In genomic region chr2:61136926-61137325, GRCm38 (mm10) we compare ENCODE assay signal across 18 mouse cellular contexts.
DNase-seq lines count a peak whose midpoint lies in the region; ATAC-seq and TF ChIP-seq lines count a peak whose summit lies in the region.
"Had no signal": no experiment of that assay in that cellular context is flagged by ENCODE, and none has a peak within 500 bp of the region (broad histone marks: within the 10 kb centered on the region; RNA-seq: fewer than 3 reads in every experiment).

No protein-coding gene starts in this region.

- H3K9me3 ChIP-seq in heart, embryonic 10.5 days: no peaks in the 10 kb centered on the region
- H3K9me3 ChIP-seq in MEL (replicated peaks; ENCODE audit: insufficient read depth, low read length): no peaks in the 10 kb centered on the region
- H3K9me3 ChIP-seq in liver, embryonic 12.5 days (replicated peaks): no peaks in the 10 kb centered on the region
- H3K9me3 ChIP-seq: embryonic facial prominence, embryonic 15.5 days; G1E; heart, embryonic 13.5 days; hindbrain, embryonic 15.5 days; midbrain, embryonic 12.5 days; neural tube, embryonic 12.5 days had no signal

- 6% methylated on average over 1 of the region's 1 CpGs for WGBS in heart, embryonic 10.5 days
- 7% methylated on average over 1 of the region's 1 CpGs for WGBS in liver, embryonic 12.5 days (ENCODE audit: insufficient replicate concordance)

- TF ChIP-seq EP300 in MEL (IDR thresholded peaks at IDR 0.05; ENCODE audit: low read depth in 1 of 2, low read length in 2 of 2): no peak

- no peak overlapping the region for H3K4me3 ChIP-seq in heart, embryonic 10.5 days
- H3K4me3 ChIP-seq in MEL (ENCODE audit: control insufficient read depth in 1 of 2, insufficient read depth in 1 of 2, low read depth in 2 of 2, low read length in 2 of 2): no peak overlapping the region
- H3K4me3 ChIP-seq in liver, embryonic 12.5 days: no peak overlapping the region
- H3K4me3 ChIP-seq: embryonic facial prominence, embryonic 15.5 days; heart, embryonic 13.5 days; hindbrain, embryonic 15.5 days; midbrain, embryonic 12.5 days; neural tube, embryonic 12.5 days had no signal

- H3K36me3 ChIP-seq in heart, embryonic 10.5 days: no peaks in the 10 kb centered on the region
- no peaks in the 10 kb centered on the region for H3K36me3 ChIP-seq in MEL (ENCODE audit: control insufficient read depth in 1 of 2, insufficient read depth in 2 of 2, low read length in 2 of 2)
- H3K36me3 ChIP-seq in liver, embryonic 12.5 days: no peaks in the 10 kb centered on the region
- H3K36me3 ChIP-seq: embryonic facial prominence, embryonic 15.5 days; G1E; heart, embryonic 13.5 days; hindbrain, embryonic 15.5 days; midbrain, embryonic 12.5 days; neural tube, embryonic 12.5 days had no signal

- intact Hi-C loops in heart, postnatal 10 days (cut with DNase I): loop anchor here (5.0 kb wide), 1 partner anchor 265 kb away; no protein-coding TSS in a partner anchor

- ATAC-seq in liver, embryonic 12.5 days: no peak

- TF ChIP-seq POLR2A in MEL (IDR thresholded peaks at IDR 0.05; ENCODE audit: control insufficient read depth in 1 of 2, insufficient read depth in 1 of 2, low read depth in 1 of 2, low read length in 2 of 2, poor library complexity in 1 of 2): no peak

- peaks cover 35% of the 10 kb centered on the region for H3K4me1 ChIP-seq in heart, embryonic 10.5 days
- H3K4me1 ChIP-seq in MEL (ENCODE audit: control insufficient read depth in 1 of 2, insufficient read depth in 2 of 2, low read length in 2 of 2): no peaks in the 10 kb centered on the region
- H3K4me1 ChIP-seq in liver, embryonic 12.5 days: no peaks in the 10 kb centered on the region
- H3K4me1 ChIP-seq: hindbrain, embryonic 15.5 days; midbrain, embryonic 12.5 days; neural tube, embryonic 12.5 days had no signal

- peak; percentile 12 to 15 for DNase-seq in heart, postnatal 10 days
- no peak for DNase-seq in heart, embryonic 10.5 days (ENCODE audit: low spot score)
- DNase-seq in MEL (ENCODE audit: low read depth, low spot score): no peak
- DNase-seq in adrenal gland, postnatal 36 days: peak; percentile 7 to 18
- DNase-seq in lung, postnatal 4 days: peak; percentile 25 to 50
- no peak for DNase-seq in ovary, postnatal 10 days (ENCODE audit: low spot score)
- no peak for DNase-seq in retina, embryonic 14.5 days (ENCODE audit: low spot score)
- DNase-seq: cerebellum, adult 9-11 months; kidney, postnatal 10 days; thymus, adult 18-20 months had no signal

- no peaks in the 10 kb centered on the region for H3K27me3 ChIP-seq in heart, embryonic 10.5 days (ENCODE audit: insufficient read depth, poor library complexity, severe bottlenecking)
- H3K27me3 ChIP-seq in MEL (ENCODE audit: control insufficient read depth in 1 of 2, insufficient read depth in 2 of 2, low read length in 2 of 2): no peaks in the 10 kb centered on the region
- no peaks in the 10 kb centered on the region for H3K27me3 ChIP-seq in liver, embryonic 12.5 days (replicated peaks)
- H3K27me3 ChIP-seq: embryonic facial prominence, embryonic 15.5 days; heart, embryonic 13.5 days; hindbrain, embryonic 15.5 days; midbrain, embryonic 12.5 days; neural tube, embryonic 12.5 days had no signal

- H3K27ac ChIP-seq in heart, embryonic 10.5 days: no peak overlapping the region
- H3K27ac ChIP-seq in MEL (ENCODE audit: control insufficient read depth, low read depth, low read length): no peak overlapping the region
- no peak overlapping the region for H3K27ac ChIP-seq in liver, embryonic 12.5 days
- H3K27ac ChIP-seq: embryonic facial prominence, embryonic 15.5 days; hindbrain, embryonic 15.5 days; midbrain, embryonic 12.5 days; neural tube, embryonic 12.5 days had no signal

- TF ChIP-seq RAD21 in MEL (IDR thresholded peaks at IDR 0.05; ENCODE audit: low read depth, low read length): no peak

- no peak for TF ChIP-seq CTCF in MEL (IDR thresholded peaks at IDR 0.05 in 2 of 3, conservative IDR thresholded peaks at IDR 0.05 in 1 of 3; ENCODE audit: control insufficient read depth in 1 of 3, insufficient read depth in 1 of 3, low read depth in 2 of 3, low read length in 3 of 3, poor library complexity in 1 of 3, severe bottlenecking in 1 of 3)

- H3K4me2 ChIP-seq in liver, embryonic 12.5 days: no peak overlapping the region
- H3K4me2 ChIP-seq: embryonic facial prominence, embryonic 15.5 days; heart, embryonic 13.5 days; hindbrain, embryonic 15.5 days; liver, embryonic 11.5 days; midbrain, embryonic 12.5 days; neural tube, embryonic 12.5 days had no signal

- H3K9ac ChIP-seq in MEL (ENCODE audit: control insufficient read depth, low read depth, low read length, poor library complexity, severe bottlenecking): no peak overlapping the region
- H3K9ac ChIP-seq in liver, embryonic 12.5 days: no peak overlapping the region
- H3K9ac ChIP-seq: embryonic facial prominence, embryonic 15.5 days; heart, embryonic 13.5 days; hindbrain, embryonic 15.5 days; midbrain, embryonic 12.5 days; neural tube, embryonic 12.5 days had no signal

- no peaks in the 10 kb centered on the region for H3K79me2 ChIP-seq in MEL (ENCODE audit: control insufficient read depth, insufficient read depth, low read length, poor library complexity)

TF ChIP-seq in MEL, 35 proteins besides CTCF, POLR2A, EP300 and RAD21:
- TF ChIP-seq MYB (IDR thresholded peaks at IDR 0.05; ENCODE audit: low read depth, low read length) (no peak), ETS1 (IDR thresholded peaks at IDR 0.05; ENCODE audit: low read depth, low read length) (no peak), ZNF384 (IDR thresholded peaks at IDR 0.05; ENCODE audit: low read depth, low read length) (peak; percentile 16; the same call in 1 of the 2 replicates)

Comparison
In these comparisons a context has a peak if more than half of its experiments do, and no peak if none do; other contexts are left out.
1. DNase-seq: peak in heart, postnatal 10 days (2 of 2), adrenal gland, postnatal 36 days (2 of 2) and lung, postnatal 4 days (2 of 2); none in heart, embryonic 10.5 days (single experiment), MEL (single experiment), ovary, postnatal 10 days (single experiment) and retina, embryonic 14.5 days (single experiment).